Mouse (Mus musculus): ENCODE results near the gene Ercc6l2. TPM values are rescaled to one million over a fixed set of nuclear protein-coding genes. Genes with fewer than 3 reads are reported as not detected.

Ercc6l2 gene
- polyA plus RNA-seq, 2 experiments, result 23.6 to 26.2 TPM

DNA sequence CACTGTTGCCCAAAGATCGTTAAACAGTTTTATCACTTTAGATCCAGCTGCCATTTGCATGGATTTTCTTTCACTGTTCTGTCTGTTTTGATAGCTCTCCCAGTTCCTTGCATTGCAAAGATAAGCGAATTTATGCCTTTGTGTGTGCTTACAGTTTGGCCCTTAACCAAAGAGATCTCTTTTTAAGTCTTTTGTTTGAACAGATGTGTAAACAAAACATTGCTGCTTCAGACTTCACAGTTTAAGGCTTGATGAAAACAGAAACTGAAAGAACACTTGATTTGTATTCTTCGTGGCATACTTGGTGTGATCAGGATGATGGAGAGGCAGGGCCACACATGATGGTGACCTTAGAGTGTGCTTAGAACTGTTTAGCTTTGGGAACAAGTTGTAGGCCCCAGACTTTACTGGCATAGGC is 70.5 kb downstream of the Ercc6l2 start:
- H3K36me3 ChIP-seq (ENCODE audit: control insufficient read depth, insufficient read depth, low read length), result peaks cover 6% of the 10 kb centered on the region; the same call in 1 of the 2 replicates
- H3K27me3 ChIP-seq (ENCODE audit: control insufficient read depth, insufficient read depth, low read length), result no peaks in the 10 kb centered on the region
- ATAC-seq (ENCODE audit: low FRiP score, low read depth) (no peak), DNase-seq (ENCODE audit: low spot score) (no peak)
- no peaks in the 10 kb centered on the region for H3K9me3 ChIP-seq (ENCODE audit: control insufficient read depth, low read length)
- H3K4me3 ChIP-seq (replicated peaks; ENCODE audit: low read length), result no peak overlapping the region
- H3K9ac ChIP-seq (ENCODE audit: low read depth, low read length, severe bottlenecking), result no peak overlapping the region
- H3K4me2 ChIP-seq (replicated peaks; ENCODE audit: low read depth, low read length, severe bottlenecking), result no peak overlapping the region
- TF ChIP-seq POLR2A (IDR thresholded peaks at IDR 0.05; ENCODE audit: borderline replicate concordance, extremely low read depth, insufficient read depth, insufficient read length), result no peak
- WGBS, result 82% methylated on average over 3 of the region's 3 CpGs
- no peak overlapping the region for H3K27ac ChIP-seq (replicated peaks; ENCODE audit: low read depth, low read length)
- H3K4me1 ChIP-seq (ENCODE audit: control insufficient read depth, insufficient read depth, low read length), result peaks cover 6% of the 10 kb centered on the region

GRCm38 (mm10) chr13:63886429-63887052 is 71.5 kb downstream of the Ercc6l2 start:
- Histone ChIP-seq H3K27ac (replicated peaks; ENCODE audit: low read depth, low read length) (no peak overlapping the region), H3K9ac (ENCODE audit: low read depth, low read length, severe bottlenecking) (no peak overlapping the region), H3K9me3 (ENCODE audit: control insufficient read depth, low read length) (no peaks in the 10 kb centered on the region), H3K4me2 (replicated peaks; ENCODE audit: low read depth, low read length, severe bottlenecking) (no peak overlapping the region), H3K4me3 (replicated peaks; ENCODE audit: low read length) (no peak overlapping the region), H3K4me1 (ENCODE audit: control insufficient read depth, insufficient read depth, low read length) (peaks cover 6% of the 10 kb centered on the region), H3K27me3 (ENCODE audit: control insufficient read depth, insufficient read depth, low read length) (no peaks in the 10 kb centered on the region), H3K36me3 (ENCODE audit: control insufficient read depth, insufficient read depth, low read length) (peaks cover 6% of the 10 kb centered on the region; the same call in 1 of the 2 replicates)
- TF ChIP-seq POLR2A (IDR thresholded peaks at IDR 0.05; ENCODE audit: borderline replicate concordance, extremely low read depth, insufficient read depth, insufficient read length), result no peak
- WGBS, result 92% methylated on average over 3 of the region's 3 CpGs
- DNase-seq (ENCODE audit: low spot score) (no peak), ATAC-seq (ENCODE audit: low FRiP score, low read depth) (no peak)

DNA sequence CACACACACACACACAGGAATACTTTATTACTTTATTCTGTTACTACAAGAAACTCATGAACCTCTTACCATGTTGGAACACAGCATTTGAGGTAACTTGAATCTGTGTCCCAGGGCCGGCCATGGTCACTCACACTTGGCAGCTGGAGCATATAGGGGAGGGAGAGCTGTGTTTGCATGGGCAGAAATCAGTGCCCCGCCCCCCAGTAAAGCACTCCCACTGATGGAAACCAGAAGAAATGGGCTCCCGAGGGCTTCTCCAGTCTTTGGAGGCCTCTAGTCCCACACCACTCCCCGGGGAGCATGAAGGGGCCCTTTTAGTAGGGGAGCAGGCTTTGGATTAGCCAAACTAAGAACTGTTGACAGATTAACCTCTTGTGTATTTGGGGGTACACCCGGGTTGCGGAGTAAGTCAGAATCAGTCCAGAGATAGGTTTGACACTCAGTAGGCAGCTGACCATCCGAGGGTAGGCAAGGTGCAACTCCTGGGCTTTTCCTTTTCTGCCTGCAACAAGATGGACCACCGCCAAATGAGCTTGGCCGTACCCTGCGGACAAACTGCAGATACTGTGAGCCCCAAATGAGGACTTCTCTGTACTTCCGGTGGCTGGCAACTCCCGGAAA is 85.8 kb downstream of the Ercc6l2 start:
- WGBS, result 24% methylated on average over 12 of the region's 12 CpGs
- ATAC-seq (ENCODE audit: low FRiP score, low read depth), result no peak; the same call in none of the 2 replicates
- Histone ChIP-seq H3K27me3 (ENCODE audit: control insufficient read depth, insufficient read depth, low read length) (no peaks in the 10 kb centered on the region), H3K27ac (replicated peaks; ENCODE audit: low read depth, low read length) (0 out of 2 replicates have a peak overlapping the region, but pooled peaks have one; percentile 81), H3K4me3 (replicated peaks; ENCODE audit: low read length) (peak overlapping the region; percentile 28), H3K4me1 (ENCODE audit: control insufficient read depth, insufficient read depth, low read length) (peaks cover 25% of the 10 kb centered on the region), H3K36me3 (ENCODE audit: control insufficient read depth, insufficient read depth, low read length) (0 out of 2 replicates have a peak, but pooled peaks cover 4% of the 10 kb centered on the region), H3K9ac (ENCODE audit: low read depth, low read length, severe bottlenecking) (no peak overlapping the region; the same call in 1 of the 2 replicates), H3K9me3 (ENCODE audit: control insufficient read depth, low read length) (no peaks in the 10 kb centered on the region), H3K4me2 (replicated peaks; ENCODE audit: low read depth, low read length, severe bottlenecking) (peak overlapping the region; percentile 66)
- DNase-seq (ENCODE audit: low spot score), result no peak
- TF ChIP-seq POLR2A (IDR thresholded peaks at IDR 0.05; ENCODE audit: borderline replicate concordance, extremely low read depth, insufficient read depth, insufficient read length), result no peak

DNA sequence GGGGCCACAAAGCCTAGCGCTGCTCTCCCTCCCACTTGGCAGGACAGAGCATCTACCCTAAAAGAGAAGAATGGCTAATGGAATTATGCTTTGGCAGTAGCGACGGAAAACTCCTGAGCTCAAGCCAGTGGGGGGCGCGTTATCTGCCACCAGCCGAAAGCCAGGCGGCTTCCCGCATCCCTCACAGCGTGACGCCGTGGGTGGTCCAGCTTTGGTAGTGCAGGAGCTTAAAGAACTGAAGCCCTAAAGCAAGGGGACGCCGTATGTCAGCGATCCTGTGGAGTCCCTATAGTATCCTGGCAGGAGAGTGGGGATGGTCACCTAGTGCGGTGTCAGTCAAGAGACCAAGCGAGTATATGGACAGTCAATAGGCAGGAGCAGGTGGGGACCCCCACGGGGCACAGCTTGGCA is 86.3 kb downstream of the Ercc6l2 start:
- Histone ChIP-seq H3K36me3 (ENCODE audit: control insufficient read depth, insufficient read depth, low read length) (0 out of 2 replicates have a peak, but pooled peaks cover 4% of the 10 kb centered on the region), H3K4me1 (ENCODE audit: control insufficient read depth, insufficient read depth, low read length) (peaks cover 25% of the 10 kb centered on the region), H3K4me2 (replicated peaks; ENCODE audit: low read depth, low read length, severe bottlenecking) (peak overlapping the region; percentile 66), H3K27ac (replicated peaks; ENCODE audit: low read depth, low read length) (peak overlapping the region; percentile 81), H3K4me3 (replicated peaks; ENCODE audit: low read length) (peak overlapping the region; percentile 28), H3K9ac (ENCODE audit: low read depth, low read length, severe bottlenecking) (peak overlapping the region; percentile 44), H3K27me3 (ENCODE audit: control insufficient read depth, insufficient read depth, low read length) (no peaks in the 10 kb centered on the region), H3K9me3 (ENCODE audit: control insufficient read depth, low read length) (no peaks in the 10 kb centered on the region)
- WGBS, result 1% methylated on average over 17 of the region's 17 CpGs
- peak; percentile 82 for DNase-seq (ENCODE audit: low spot score)
- peak; percentile 51 for ATAC-seq (ENCODE audit: low FRiP score, low read depth)
- TF ChIP-seq POLR2A (IDR thresholded peaks at IDR 0.05; ENCODE audit: borderline replicate concordance, extremely low read depth, insufficient read depth, insufficient read length), result no peak

- Histone ChIP-seq H3K27ac (replicated peaks; ENCODE audit: low read depth, low read length) (peak overlapping the region; percentile 81), H3K4me1 (ENCODE audit: control insufficient read depth, insufficient read depth, low read length) (peaks cover 25% of the 10 kb centered on the region), H3K9me3 (ENCODE audit: control insufficient read depth, low read length) (no peaks in the 10 kb centered on the region), H3K36me3 (ENCODE audit: control insufficient read depth, insufficient read depth, low read length) (0 out of 2 replicates have a peak, but pooled peaks cover 4% of the 10 kb centered on the region), H3K4me3 (replicated peaks; ENCODE audit: low read length) (peak overlapping the region; percentile 28), H3K9ac (ENCODE audit: low read depth, low read length, severe bottlenecking) (peak overlapping the region; percentile 44), H3K4me2 (replicated peaks; ENCODE audit: low read depth, low read length, severe bottlenecking) (peak overlapping the region; percentile 66), H3K27me3 (ENCODE audit: control insufficient read depth, insufficient read depth, low read length) (no peaks in the 10 kb centered on the region)
- ATAC-seq (ENCODE audit: low FRiP score, low read depth), result peak; percentile 83
- no peak for TF ChIP-seq POLR2A (IDR thresholded peaks at IDR 0.05; ENCODE audit: borderline replicate concordance, extremely low read depth, insufficient read depth, insufficient read length)
- DNase-seq (ENCODE audit: low spot score), result peak; percentile 75
- 10% methylated on average over 28 of the region's 28 CpGs for WGBS
Observed at GRCm38 (mm10) chr13:63901714-63902597, 86.9 kb downstream of the Ercc6l2 start.
